Mouse (Mus musculus): ENCODE results near the gene Hccs. TPM values are rescaled to one million over a fixed set of nuclear protein-coding genes. Genes with fewer than 3 reads are reported as not detected.

Hccs gene
- total and polyA plus RNA-seq, 2 experiments = 4.9 to 9.6 TPM

- H3K27ac ChIP-seq (replicated peaks; ENCODE audit: insufficient read depth, low read depth, low read length) = no peak overlapping the region
- DNase-seq (ENCODE audit: extremely low read depth, low read depth, low spot score) = no peak
- no peaks in the 10 kb centered on the region for H3K27me3 ChIP-seq (ENCODE audit: control insufficient read depth, insufficient read depth, low read length)
- 69% methylated on average over 26 of the region's 26 CpGs for WGBS
- H3K4me1 ChIP-seq (ENCODE audit: control insufficient read depth, insufficient read depth, low read length) = no peaks in the 10 kb centered on the region
- no peaks in the 10 kb centered on the region for H3K36me3 ChIP-seq (ENCODE audit: control insufficient read depth, insufficient read depth, low read length)
- TF ChIP-seq CTCF (IDR thresholded peaks at IDR 0.05; ENCODE audit: low read depth, low read length) (no peak), POLR2A (IDR thresholded peaks at IDR 0.05; ENCODE audit: extremely low read depth, insufficient read depth, low read length) (no peak)
- H3K79me2 ChIP-seq (ENCODE audit: control insufficient read depth, insufficient read depth, low read length) = no peaks in the 10 kb centered on the region
- H3K4me3 ChIP-seq (ENCODE audit: insufficient read depth, low read depth, low read length) = no peak overlapping the region
- H3K9ac ChIP-seq (ENCODE audit: low read depth, low read length) = no peak overlapping the region
These were observed 17.7 kb downstream of the Hccs start for GRCm38 (mm10) chrX:169302271-169303045.

GRCm38 (mm10) chrX:169299579-169299978 lies 20.6 kb downstream of the Hccs start:
- TF ChIP-seq CTCF (IDR thresholded peaks at IDR 0.05; ENCODE audit: low read depth, low read length) = 0 out of 2 replicates have a peak, but pooled peaks have one; percentile 19
- TF ChIP-seq POLR2A (IDR thresholded peaks at IDR 0.05; ENCODE audit: extremely low read depth, insufficient read depth, low read length) = no peak
- peak; percentile 34 for DNase-seq (ENCODE audit: extremely low read depth, low read depth, low spot score)
- WGBS = 75% methylated on average over 4 of the region's 4 CpGs
- H3K27me3 ChIP-seq (ENCODE audit: control insufficient read depth, insufficient read depth, low read length) = no peaks in the 10 kb centered on the region
- H3K27ac ChIP-seq (replicated peaks; ENCODE audit: insufficient read depth, low read depth, low read length) = no peak overlapping the region
- H3K4me1 ChIP-seq (ENCODE audit: control insufficient read depth, insufficient read depth, low read length) = no peaks in the 10 kb centered on the region
- no peaks in the 10 kb centered on the region for H3K79me2 ChIP-seq (ENCODE audit: control insufficient read depth, insufficient read depth, low read length)
- H3K4me3 ChIP-seq (ENCODE audit: insufficient read depth, low read depth, low read length) = no peak overlapping the region
- no peaks in the 10 kb centered on the region for H3K36me3 ChIP-seq (ENCODE audit: control insufficient read depth, insufficient read depth, low read length)
- H3K9ac ChIP-seq (ENCODE audit: low read depth, low read length) = no peak overlapping the region

DNA sequence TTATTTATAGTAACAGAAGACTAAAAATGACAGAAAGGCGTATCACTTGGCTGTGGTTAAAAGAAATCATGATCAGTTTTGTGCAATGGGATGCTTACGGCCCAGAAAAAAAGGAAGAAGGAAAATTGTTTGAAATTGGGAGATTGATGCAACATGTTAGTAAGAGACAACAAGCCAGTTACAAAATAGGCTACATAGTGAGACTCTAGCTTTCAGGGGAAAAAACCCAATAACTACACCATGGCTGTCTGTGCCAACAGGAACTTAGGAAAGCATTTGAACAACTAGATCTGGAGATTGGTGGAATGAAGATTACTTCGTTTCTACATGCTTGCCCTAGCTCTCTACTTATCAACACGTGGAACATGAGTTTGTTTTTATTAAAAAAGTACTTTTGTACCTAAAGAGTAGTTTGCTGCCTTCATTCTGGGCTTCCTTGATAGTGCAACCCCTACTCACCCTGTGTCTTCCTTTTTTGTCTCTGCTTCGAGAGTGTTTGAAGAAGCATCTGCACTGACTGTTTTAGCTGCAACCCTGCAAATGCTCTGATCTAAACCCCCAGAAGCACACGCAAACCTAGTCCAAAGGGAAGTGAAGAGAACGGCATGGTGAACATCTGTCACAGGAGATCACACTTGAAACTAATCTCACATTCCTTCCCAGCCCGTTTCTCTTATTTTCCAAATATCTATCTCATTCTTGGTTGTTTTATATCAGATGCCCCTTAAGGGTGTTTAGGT lies 56.6 kb downstream of the Hccs start:
- no peak overlapping the region for H3K4me3 ChIP-seq (ENCODE audit: insufficient read depth, low read depth, low read length)
- no peak for TF ChIP-seq POLR2A (IDR thresholded peaks at IDR 0.05; ENCODE audit: extremely low read depth, insufficient read depth, low read length)
- no peaks in the 10 kb centered on the region for H3K36me3 ChIP-seq (ENCODE audit: control insufficient read depth, insufficient read depth, low read length)
- no peak overlapping the region for H3K9ac ChIP-seq (ENCODE audit: low read depth, low read length)
- no peak overlapping the region for H3K27ac ChIP-seq (replicated peaks; ENCODE audit: insufficient read depth, low read depth, low read length)
- no peaks in the 10 kb centered on the region for H3K4me1 ChIP-seq (ENCODE audit: control insufficient read depth, insufficient read depth, low read length)
- no peaks in the 10 kb centered on the region for H3K27me3 ChIP-seq (ENCODE audit: control insufficient read depth, insufficient read depth, low read length)
- WGBS = 71% methylated on average over 8 of the region's 8 CpGs
- DNase-seq (ENCODE audit: extremely low read depth, low read depth, low spot score) = no peak
- no peaks in the 10 kb centered on the region for H3K79me2 ChIP-seq (ENCODE audit: control insufficient read depth, insufficient read depth, low read length)

- DNase-seq (ENCODE audit: extremely low read depth, low read depth, low spot score) = no peak
- Histone ChIP-seq H3K79me2 (ENCODE audit: control insufficient read depth, insufficient read depth, low read length) (no peaks in the 10 kb centered on the region), H3K27me3 (ENCODE audit: control insufficient read depth, insufficient read depth, low read length) (no peaks in the 10 kb centered on the region), H3K4me3 (ENCODE audit: insufficient read depth, low read depth, low read length) (no peak overlapping the region), H3K9ac (ENCODE audit: low read depth, low read length) (no peak overlapping the region), H3K36me3 (ENCODE audit: control insufficient read depth, insufficient read depth, low read length) (no peaks in the 10 kb centered on the region), H3K27ac (replicated peaks; ENCODE audit: insufficient read depth, low read depth, low read length) (no peak overlapping the region), H3K4me1 (ENCODE audit: control insufficient read depth, insufficient read depth, low read length) (no peaks in the 10 kb centered on the region)
- WGBS = 93% methylated on average over 2 of the region's 2 CpGs
- TF ChIP-seq POLR2A (IDR thresholded peaks at IDR 0.05; ENCODE audit: extremely low read depth, insufficient read depth, low read length) (no peak), CTCF (IDR thresholded peaks at IDR 0.05; ENCODE audit: low read depth, low read length) (no peak)
These were observed 58.0 kb downstream of the Hccs start for GRCm38 (mm10) chrX:169262212-169262611.

DNA sequence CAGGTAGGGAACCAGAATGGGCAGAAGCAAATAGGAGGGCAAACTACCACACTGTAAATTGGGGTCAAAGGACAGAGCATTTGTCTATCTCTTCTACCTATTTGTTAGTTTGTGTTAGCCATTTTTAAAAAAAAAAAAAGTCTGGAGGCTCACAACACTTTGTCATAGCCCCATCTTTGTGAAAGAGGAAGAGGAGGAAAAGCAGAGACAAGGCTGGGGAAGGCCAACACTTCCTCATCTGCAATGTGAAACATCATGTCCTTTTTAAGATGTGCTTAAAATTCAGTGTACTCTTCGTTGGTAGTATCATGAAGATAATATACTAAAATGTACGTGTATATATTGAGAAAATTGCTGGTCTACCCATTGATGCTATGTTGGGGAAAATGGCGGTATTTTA lies 59.1 kb downstream of the Hccs start:
- no peaks in the 10 kb centered on the region for H3K79me2 ChIP-seq (ENCODE audit: control insufficient read depth, insufficient read depth, low read length)
- no peak overlapping the region for H3K9ac ChIP-seq (ENCODE audit: low read depth, low read length)
- TF ChIP-seq CTCF (IDR thresholded peaks at IDR 0.05; ENCODE audit: low read depth, low read length) (no peak), POLR2A (IDR thresholded peaks at IDR 0.05; ENCODE audit: extremely low read depth, insufficient read depth, low read length) (no peak)
- no peaks in the 10 kb centered on the region for H3K27me3 ChIP-seq (ENCODE audit: control insufficient read depth, insufficient read depth, low read length)
- H3K27ac ChIP-seq (replicated peaks; ENCODE audit: insufficient read depth, low read depth, low read length) = no peak overlapping the region
- no peak for DNase-seq (ENCODE audit: extremely low read depth, low read depth, low spot score)
- H3K4me3 ChIP-seq (ENCODE audit: insufficient read depth, low read depth, low read length) = no peak overlapping the region
- WGBS = 89% methylated on average over 3 of the region's 3 CpGs
- no peaks in the 10 kb centered on the region for H3K36me3 ChIP-seq (ENCODE audit: control insufficient read depth, insufficient read depth, low read length)
- no peaks in the 10 kb centered on the region for H3K4me1 ChIP-seq (ENCODE audit: control insufficient read depth, insufficient read depth, low read length)

DNA sequence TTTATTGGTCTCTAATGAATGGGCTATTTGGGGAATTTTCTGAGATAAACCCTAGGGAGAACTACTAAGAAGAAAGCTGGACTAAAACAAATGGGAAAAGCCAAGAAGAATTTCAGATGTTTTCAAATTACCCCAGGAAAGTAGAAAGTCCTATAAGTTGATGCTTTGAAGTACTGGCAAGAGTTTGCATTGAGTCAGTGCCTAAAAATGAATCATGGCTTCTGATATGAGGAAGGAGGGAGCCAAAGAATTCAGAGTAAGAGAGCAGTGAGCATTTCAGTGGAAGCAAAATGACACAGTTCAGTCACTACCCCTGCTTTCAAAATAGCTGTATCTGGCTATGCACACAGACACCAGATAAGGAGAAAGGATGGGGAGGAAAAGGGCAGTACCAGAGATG lies 63.4 kb downstream of the Hccs start:
- Histone ChIP-seq H3K9ac (ENCODE audit: low read depth, low read length) (no peak overlapping the region), H3K27ac (replicated peaks; ENCODE audit: insufficient read depth, low read depth, low read length) (no peak overlapping the region), H3K4me1 (ENCODE audit: control insufficient read depth, insufficient read depth, low read length) (no peaks in the 10 kb centered on the region), H3K4me3 (ENCODE audit: insufficient read depth, low read depth, low read length) (no peak overlapping the region), H3K36me3 (ENCODE audit: control insufficient read depth, insufficient read depth, low read length) (no peaks in the 10 kb centered on the region), H3K79me2 (ENCODE audit: control insufficient read depth, insufficient read depth, low read length) (no peaks in the 10 kb centered on the region), H3K27me3 (ENCODE audit: control insufficient read depth, insufficient read depth, low read length) (no peaks in the 10 kb centered on the region)
- DNase-seq (ENCODE audit: extremely low read depth, low read depth, low spot score) = no peak
- TF ChIP-seq CTCF (IDR thresholded peaks at IDR 0.05; ENCODE audit: low read depth, low read length) (no peak), POLR2A (IDR thresholded peaks at IDR 0.05; ENCODE audit: extremely low read depth, insufficient read depth, low read length) (no peak)

All from liver, adult 2 months (tissue).